Mouse (Mus musculus) embryonic facial prominence, embryonic 12.5 days (tissue): ENCODE results near the gene Rhbdl1. TPM values are rescaled to one million over a fixed set of nuclear protein-coding genes. Genes with fewer than 3 reads are reported as not detected.

ENCODE experiments used
- microRNA-seq: library from miRNA; unstranded; fragments of <30 nt; microRNA quantifications from one replicate; pipeline ENCODE4, GENCODE M21; 2017
- polyA plus RNA-seq: library from polyadenylated mRNA; unstranded; fragments of >200 nt; fragmentation: Nextera tagmentation; extraction: Ambion mirVana; gene quantifications from 2 replicates; pipeline ENCODE4 v1.2.1, GENCODE M21; 2016

Rhbdl1 gene
- polyA plus RNA-seq, 1 experiment from 2014 or later = 1.6 TPM

Small RNA genes lying within 50 kb of the gene (microRNA-seq; reads per million reads assigned to microRNA genes)
- gene Mir3082 = 0.54 reads per million

Other genes starting within 250 kb of the Rhbdl1 start
- gene Gng13, start 120.1 kb downstream of the Rhbdl1 start, polyA plus RNA-seq = 2.6 and 5.6 TPM in 2 replicates
- 43.5 and 45.9 TPM in 2 replicates for gene Chtf18, start 109.9 kb downstream of the Rhbdl1 start, polyA plus RNA-seq
- 27.0 and 29.1 TPM in 2 replicates for gene Rpusd1, start 109.6 kb downstream of the Rhbdl1 start, polyA plus RNA-seq
- 0.35 and 0.41 TPM in 2 replicates for gene Mslnl, start 101.3 kb downstream of the Rhbdl1 start, polyA plus RNA-seq
- gene Msln, start 82.9 kb downstream of the Rhbdl1 start, polyA plus RNA-seq = 0.37 and 0.38 TPM in 2 replicates
- 23.9 and 25.6 TPM in 2 replicates for gene Narfl, start 63.5 kb downstream of the Rhbdl1 start, polyA plus RNA-seq
- 93.0 and 95.4 TPM in 2 replicates for gene Haghl, start 51.6 kb downstream of the Rhbdl1 start, polyA plus RNA-seq
- gene Ccdc78, start 50.7 kb downstream of the Rhbdl1 start, polyA plus RNA-seq = 0.18 and 0.29 TPM in 2 replicates
- gene Fam173a, start 44.4 kb downstream of the Rhbdl1 start, polyA plus RNA-seq = 72.0 and 77.0 TPM in 2 replicates
- gene AC134908.4, start 41.6 kb downstream of the Rhbdl1 start, polyA plus RNA-seq = not detected in 2 replicates
- gene Metrn, start 40.2 kb downstream of the Rhbdl1 start, polyA plus RNA-seq = 58.7 and 65.9 TPM in 2 replicates
- 5.9 and 6.7 TPM in 2 replicates for gene Fbxl16, start 28.2 kb downstream of the Rhbdl1 start, polyA plus RNA-seq
- gene Wdr24, start 13.7 kb downstream of the Rhbdl1 start, polyA plus RNA-seq = 26.0 and 29.6 TPM in 2 replicates
- 53.9 and 57.0 TPM in 2 replicates for gene Jmjd8, start 8.4 kb downstream of the Rhbdl1 start, polyA plus RNA-seq
- gene Stub1, start 3.9 kb downstream of the Rhbdl1 start, polyA plus RNA-seq = 334 and 338 TPM in 2 replicates
- 1.5 and 2.4 TPM in 2 replicates for gene Gm20683, start 4.5 kb upstream of the Rhbdl1 start, polyA plus RNA-seq
- 23.0 and 26.9 TPM in 2 replicates for gene Rhot2, start 7.6 kb upstream of the Rhbdl1 start, polyA plus RNA-seq
- 36.3 and 42.0 TPM in 2 replicates for gene Wdr90, start 24.2 kb upstream of the Rhbdl1 start, polyA plus RNA-seq
- 9.0 and 10.1 TPM in 2 replicates for gene Mcrip2, start 31.5 kb upstream of the Rhbdl1 start, polyA plus RNA-seq
- 56.8 and 57.0 TPM in 2 replicates for gene Mettl26, start 37.8 kb upstream of the Rhbdl1 start, polyA plus RNA-seq
- gene Wfikkn1, start 43.6 kb upstream of the Rhbdl1 start, polyA plus RNA-seq = 0.45 and 0.62 TPM in 2 replicates
- 37.4 and 40.9 TPM in 2 replicates for gene Rab40c, start 82.4 kb upstream of the Rhbdl1 start, polyA plus RNA-seq
- gene Pigq, start 107.6 kb upstream of the Rhbdl1 start, polyA plus RNA-seq = 49.9 and 51.7 TPM in 2 replicates
- gene Nhlrc4, start 107.7 kb upstream of the Rhbdl1 start, polyA plus RNA-seq = 0.14 and 0.69 TPM in 2 replicates
- gene A930017K11Rik, start 115.3 kb upstream of the Rhbdl1 start, polyA plus RNA-seq = 0.14 and 0.20 TPM in 2 replicates
- 33.1 and 34.6 TPM in 2 replicates for gene Capn15, start 148.5 kb upstream of the Rhbdl1 start, polyA plus RNA-seq
- gene Rab11fip3, start 232.3 kb upstream of the Rhbdl1 start, polyA plus RNA-seq = 30.4 and 33.1 TPM in 2 replicates